22 mouse cellular contexts compared by ENCODE assay signal in the genomic region with DNA sequence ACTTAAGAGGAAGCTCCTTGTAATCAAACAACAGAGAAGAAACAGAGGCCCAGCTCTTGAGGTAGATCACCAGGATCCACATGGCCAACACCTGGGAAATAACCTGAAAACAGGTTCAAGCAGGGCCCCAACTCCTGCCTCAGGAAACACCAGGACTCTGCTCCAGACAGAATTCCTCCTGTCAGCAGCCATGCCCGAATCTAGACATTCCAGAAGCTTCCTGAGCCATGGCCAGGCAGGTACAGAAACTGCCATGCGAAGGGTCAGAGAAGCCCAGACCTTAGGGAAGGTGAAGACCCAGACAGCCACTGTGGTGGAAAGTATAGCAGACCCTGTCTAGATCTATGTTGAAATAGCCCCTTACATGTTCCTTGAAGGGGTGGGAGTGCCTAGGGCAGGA. TPM values are rescaled to one million over a fixed set of nuclear protein-coding genes. Genes with fewer than 3 reads are reported as not detected.
"Had no signal": no experiment of that assay in that cellular context is flagged by ENCODE, and none has a peak within 500 bp of the region (broad histone marks: within the 10 kb centered on the region; RNA-seq: fewer than 3 reads in every experiment).

No protein-coding gene starts in this region.

- DNase-seq: lung, adult 2 months; lung, postnatal 14 days; lung, postnatal 36 days; retina, postnatal 1 day; right cerebral cortex, adult 18-20 months; right cerebral cortex, postnatal 25 days; right cerebral cortex, postnatal 4 days; spleen, adult 18-20 months; thymus, adult 18-20 months; thymus, postnatal 14 days; thymus, postnatal 36 days had no signal

- H3K27ac ChIP-seq: lung, embryonic 15.5 days; macrophage; midbrain, embryonic 13.5 days; neural tube, embryonic 13.5 days; neural tube, embryonic 15.5 days had no signal

- H3K27me3 ChIP-seq: lung, embryonic 15.5 days; megakaryocyte, embryonic 14.5 days; midbrain, embryonic 13.5 days; neural tube, embryonic 13.5 days; neural tube, embryonic 15.5 days had no signal

- H3K4me2 ChIP-seq: lung, embryonic 15.5 days; midbrain, embryonic 11.5 days; midbrain, embryonic 13.5 days; neural tube, embryonic 13.5 days; neural tube, embryonic 15.5 days had no signal

- H3K9ac ChIP-seq: lung, embryonic 15.5 days; midbrain, embryonic 13.5 days; neural tube, embryonic 13.5 days; neural tube, embryonic 15.5 days had no signal

- H3K4me3 ChIP-seq: lung, embryonic 15.5 days; megakaryocyte, embryonic 14.5 days; midbrain, embryonic 13.5 days; myocyte; neural tube, embryonic 13.5 days; neural tube, embryonic 15.5 days had no signal

- ATAC-seq: lung, postnatal 0 days; midbrain, embryonic 13.5 days; midbrain, embryonic 16.5 days had no signal

- H3K36me3 ChIP-seq: lung, embryonic 15.5 days; midbrain, embryonic 13.5 days; neural tube, embryonic 13.5 days; neural tube, embryonic 15.5 days had no signal

- H3K4me1 ChIP-seq: lung, embryonic 15.5 days; megakaryocyte, embryonic 14.5 days; midbrain, embryonic 13.5 days; neural tube, embryonic 13.5 days; neural tube, embryonic 15.5 days had no signal

- H3K9me3 ChIP-seq: lung, embryonic 15.5 days; midbrain, embryonic 13.5 days; neural tube, embryonic 13.5 days; neural tube, embryonic 15.5 days had no signal

RNA-seq across cellular contexts. Expression of a gene that starts 30.2 kb away (rescaled TPM):
- total RNA-seq: megakaryocyte progenitor cell, adult 5-6 weeks had no signal
- polyA plus RNA-seq: macrophage had no signal
